Mouse (Mus musculus): ENCODE measurements at regions not wholly inside any gene's neighbourhood (a gene's known extent, or its start where the extent isn't known, plus 50 kb on each side); places are given as distances from the start of the nearest gene placed in this dataset.

- Histone ChIP-seq H3K27ac (no peak overlapping the region), H3K9me3 (no peaks in the 10 kb centered on the region), H3K36me3 (no peaks in the 10 kb centered on the region), H3K27me3 (peaks cover 7% of the 10 kb centered on the region; the same call in 1 of the 2 replicates), H3K4me3 (no peak overlapping the region), H3K9ac (no peak overlapping the region), H3K4me2 (replicated peaks) (no peak overlapping the region), H3K4me1 (0 out of 2 replicates have a peak, but pooled peaks cover 7% of the 10 kb centered on the region)
- 28% methylated on average over 6 of the region's 6 CpGs for WGBS
- no peak for ATAC-seq (ENCODE audit: insufficient number of reproducible peaks, insufficient read depth, low FRiP score, low TSS enrichment)
Measured at GRCm38 (mm10) chr13:44602658-44603057, 126.6 kb upstream of the Jarid2 start.

DNA sequence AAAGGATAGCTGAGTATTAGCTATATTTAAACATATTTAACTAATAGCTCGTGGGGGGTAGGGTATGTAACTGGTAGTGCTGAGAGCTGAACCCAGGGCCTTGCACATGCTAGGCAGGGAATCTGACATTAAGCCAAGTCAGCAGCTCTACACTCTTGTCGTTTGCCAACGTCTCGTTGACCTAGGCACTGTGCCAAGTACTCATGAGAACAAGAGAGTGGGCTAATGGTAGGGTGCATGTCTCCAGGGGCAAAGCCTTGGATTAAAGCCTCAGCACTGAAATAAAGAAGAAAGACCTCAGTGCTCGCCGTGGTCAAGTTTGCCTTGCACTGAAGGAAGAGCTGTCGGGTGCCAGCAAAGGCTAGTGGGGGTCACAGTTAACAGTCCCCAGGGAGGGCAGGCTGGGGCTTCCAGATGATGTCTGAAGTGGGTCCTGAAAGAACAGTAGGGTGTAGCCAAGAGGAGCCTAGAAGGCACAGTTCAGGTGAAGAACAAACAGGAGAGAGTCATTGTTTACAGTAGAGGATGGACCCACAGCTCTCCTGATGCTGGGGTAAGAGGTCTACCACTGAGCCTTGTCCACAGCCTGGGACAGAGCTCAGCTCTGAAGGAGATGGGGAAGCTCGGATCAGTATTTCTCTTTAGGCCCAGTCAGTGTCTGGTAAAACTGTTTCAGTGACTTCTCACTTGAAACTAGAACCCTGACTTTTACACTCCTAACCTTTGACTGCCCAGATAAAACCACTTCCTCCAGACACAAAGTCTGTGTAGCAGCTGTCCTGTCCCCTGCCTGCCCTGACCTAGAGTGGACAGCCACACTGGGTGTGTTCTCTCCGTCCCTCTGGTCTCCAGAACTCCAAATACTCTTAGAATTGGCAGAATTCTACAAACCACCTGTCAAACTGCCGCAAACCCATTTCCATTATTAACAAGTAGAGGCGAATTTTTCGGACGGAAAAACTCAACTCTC is 121.7 kb upstream of the Jarid2 start:
- 81% methylated on average over 13 of the region's 13 CpGs for WGBS

DNA sequence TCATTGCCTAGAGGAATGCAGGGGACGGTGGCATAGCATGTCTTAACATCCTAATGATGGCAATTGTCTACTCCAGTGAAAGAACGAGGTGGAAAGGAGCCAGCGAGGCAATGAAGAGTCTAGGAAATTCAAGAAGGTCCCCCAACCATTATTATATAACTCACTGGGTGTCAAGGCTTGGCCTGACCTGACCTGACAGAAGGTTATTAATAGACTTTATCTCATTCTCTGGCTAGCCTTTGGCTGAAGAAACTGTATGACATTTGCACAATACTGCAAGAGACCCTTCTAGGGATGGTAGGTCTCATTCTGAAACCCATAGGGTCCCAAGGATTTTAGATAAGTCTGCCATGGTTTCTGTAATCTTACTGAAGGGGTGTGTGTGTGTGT is 121.0 kb upstream of the Jarid2 start:
- Histone ChIP-seq H3K9me3 (no peaks in the 10 kb centered on the region), H3K4me1 (peaks cover 7% of the 10 kb centered on the region; the same call in 1 of the 2 replicates), H3K9ac (no peak overlapping the region), H3K27me3 (no peaks in the 10 kb centered on the region), H3K36me3 (no peaks in the 10 kb centered on the region), H3K27ac (no peak overlapping the region), H3K4me3 (no peak overlapping the region), H3K4me2 (replicated peaks) (no peak overlapping the region)
- WGBS = 87% methylated on average over 3 of the region's 3 CpGs
- ATAC-seq (ENCODE audit: insufficient number of reproducible peaks, insufficient read depth, low FRiP score, low TSS enrichment) = no peak

More for the DNA sequence above, 121.7 kb upstream of the Jarid2 start:
- Histone ChIP-seq H3K4me1 (peaks cover 9% of the 10 kb centered on the region; the same call in 1 of the 2 replicates), H3K9me3 (no peaks in the 10 kb centered on the region), H3K4me3 (no peak overlapping the region), H3K27me3 (no peaks in the 10 kb centered on the region), H3K36me3 (no peaks in the 10 kb centered on the region), H3K27ac (no peak overlapping the region), H3K9ac (no peak overlapping the region), H3K4me2 (replicated peaks) (no peak overlapping the region)
- ATAC-seq (ENCODE audit: insufficient number of reproducible peaks, insufficient read depth, low FRiP score, low TSS enrichment) = no peak

DNA sequence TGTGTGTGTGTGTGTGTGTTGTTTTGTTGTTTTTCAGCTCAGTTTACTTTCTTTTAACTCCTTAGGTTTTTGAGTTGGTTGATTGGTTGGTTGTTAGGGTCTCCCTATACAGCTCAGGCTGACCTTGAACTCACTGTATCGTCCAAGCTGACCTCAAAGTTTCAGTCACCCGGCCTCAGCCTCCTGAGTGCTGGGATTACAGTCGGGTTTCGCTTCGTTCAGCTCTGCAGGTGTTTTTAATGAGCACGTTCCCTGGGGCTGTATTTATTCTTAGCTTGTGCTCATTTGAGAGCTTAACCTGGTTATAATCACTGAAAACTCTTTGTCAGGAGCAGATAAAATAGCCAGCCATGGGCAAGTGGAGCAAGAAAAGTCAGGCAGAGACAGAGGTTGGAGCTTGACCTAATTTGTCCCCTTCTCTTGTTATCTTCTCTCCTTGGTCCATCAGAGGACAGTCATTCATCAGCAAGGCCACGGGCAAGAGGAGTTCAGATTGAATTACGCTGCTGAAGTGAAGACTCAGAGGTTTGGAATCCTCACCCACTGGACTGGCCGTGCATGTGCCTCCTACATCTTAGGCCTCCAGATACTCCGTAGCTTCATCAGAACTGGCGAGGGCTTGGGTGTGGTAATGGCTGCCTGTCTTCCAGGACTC is 120.5 kb upstream of the Jarid2 start:
- ATAC-seq (ENCODE audit: insufficient number of reproducible peaks, insufficient read depth, low FRiP score, low TSS enrichment) = no peak

DNA sequence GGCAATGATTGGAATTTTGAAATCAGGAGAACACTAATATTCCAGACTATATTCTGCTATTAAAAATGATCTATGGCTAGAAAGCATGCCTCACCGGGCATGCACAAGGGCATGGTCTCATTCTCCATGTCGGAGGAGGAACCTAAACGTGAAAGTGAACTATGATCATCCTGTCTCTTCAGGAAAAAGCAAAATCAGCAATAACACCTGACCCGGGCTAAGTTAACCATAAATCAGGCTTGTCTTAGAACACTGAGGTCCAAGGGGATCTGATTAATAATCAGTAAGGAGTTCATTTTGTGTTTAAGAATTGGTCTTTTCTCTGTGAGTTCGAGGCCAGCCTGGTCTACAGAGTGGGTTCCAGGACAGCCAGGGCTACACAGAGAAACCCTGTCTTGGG is 119.7 kb upstream of the Jarid2 start:
- 93% methylated on average over 5 of the region's 5 CpGs for WGBS
- no peak for ATAC-seq (ENCODE audit: insufficient number of reproducible peaks, insufficient read depth, low FRiP score, low TSS enrichment)

More for the DNA sequence above, 120.5 kb upstream of the Jarid2 start:
- Histone ChIP-seq H3K4me3 (no peak overlapping the region), H3K36me3 (no peaks in the 10 kb centered on the region), H3K4me1 (peaks cover 7% of the 10 kb centered on the region; the same call in 1 of the 2 replicates), H3K4me2 (replicated peaks) (no peak overlapping the region), H3K9ac (no peak overlapping the region), H3K9me3 (no peaks in the 10 kb centered on the region), H3K27me3 (no peaks in the 10 kb centered on the region), H3K27ac (no peak overlapping the region)
- 28% methylated on average over 11 of the region's 11 CpGs for WGBS

GRCm38 (mm10) chr13:44615696-44616095 is 113.6 kb upstream of the Jarid2 start:
- no peaks in the 10 kb centered on the region for H3K36me3 ChIP-seq
- no peak overlapping the region for H3K9ac ChIP-seq
- WGBS = 41% methylated on average over 8 of the region's 8 CpGs
- H3K4me2 ChIP-seq (replicated peaks) = no peak overlapping the region
- H3K27me3 ChIP-seq = no peaks in the 10 kb centered on the region
- ATAC-seq (ENCODE audit: insufficient number of reproducible peaks, insufficient read depth, low FRiP score, low TSS enrichment) = no peak
- no peaks in the 10 kb centered on the region for H3K9me3 ChIP-seq
- no peak overlapping the region for H3K4me3 ChIP-seq
- H3K27ac ChIP-seq = no peak overlapping the region
- H3K4me1 ChIP-seq = peaks cover 3% of the 10 kb centered on the region; the same call in 1 of the 2 replicates

More for the DNA sequence above, 119.7 kb upstream of the Jarid2 start:
- H3K4me2 ChIP-seq (replicated peaks) = no peak overlapping the region
- H3K9me3 ChIP-seq = no peaks in the 10 kb centered on the region
- H3K4me3 ChIP-seq = no peak overlapping the region
- H3K27ac ChIP-seq = no peak overlapping the region
- H3K27me3 ChIP-seq = no peaks in the 10 kb centered on the region
- H3K4me1 ChIP-seq = peaks cover 7% of the 10 kb centered on the region; the same call in 1 of the 2 replicates
- H3K36me3 ChIP-seq = no peaks in the 10 kb centered on the region
- no peak overlapping the region for H3K9ac ChIP-seq

DNA sequence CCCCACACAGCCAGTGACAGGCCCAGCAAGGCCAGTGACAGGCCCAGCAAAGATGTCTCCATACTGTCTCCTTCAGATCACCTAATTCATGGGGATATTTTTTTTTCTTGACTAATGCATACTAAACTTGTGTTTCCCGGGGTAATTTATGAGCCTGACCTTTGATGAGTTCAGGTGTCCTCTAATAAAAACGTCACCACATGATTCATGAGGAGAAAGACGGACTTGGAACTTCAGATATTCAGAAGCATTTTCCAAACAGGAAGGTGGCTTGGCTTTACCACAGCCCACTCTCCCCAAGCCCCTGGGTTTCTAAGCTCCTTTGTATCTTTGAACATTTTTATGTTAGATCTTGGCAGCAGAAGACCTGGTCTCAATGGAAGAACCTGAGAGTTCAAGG is 110.9 kb upstream of the Jarid2 start:
- Histone ChIP-seq H3K4me1 (peaks cover 10% of the 10 kb centered on the region), H3K9ac (no peak overlapping the region), H3K4me3 (no peak overlapping the region), H3K9me3 (no peaks in the 10 kb centered on the region), H3K36me3 (no peaks in the 10 kb centered on the region), H3K27ac (no peak overlapping the region), H3K4me2 (replicated peaks) (no peak overlapping the region), H3K27me3 (no peaks in the 10 kb centered on the region)
- no peak for ATAC-seq (ENCODE audit: insufficient number of reproducible peaks, insufficient read depth, low FRiP score, low TSS enrichment)
- 74% methylated on average over 3 of the region's 3 CpGs for WGBS

DNA sequence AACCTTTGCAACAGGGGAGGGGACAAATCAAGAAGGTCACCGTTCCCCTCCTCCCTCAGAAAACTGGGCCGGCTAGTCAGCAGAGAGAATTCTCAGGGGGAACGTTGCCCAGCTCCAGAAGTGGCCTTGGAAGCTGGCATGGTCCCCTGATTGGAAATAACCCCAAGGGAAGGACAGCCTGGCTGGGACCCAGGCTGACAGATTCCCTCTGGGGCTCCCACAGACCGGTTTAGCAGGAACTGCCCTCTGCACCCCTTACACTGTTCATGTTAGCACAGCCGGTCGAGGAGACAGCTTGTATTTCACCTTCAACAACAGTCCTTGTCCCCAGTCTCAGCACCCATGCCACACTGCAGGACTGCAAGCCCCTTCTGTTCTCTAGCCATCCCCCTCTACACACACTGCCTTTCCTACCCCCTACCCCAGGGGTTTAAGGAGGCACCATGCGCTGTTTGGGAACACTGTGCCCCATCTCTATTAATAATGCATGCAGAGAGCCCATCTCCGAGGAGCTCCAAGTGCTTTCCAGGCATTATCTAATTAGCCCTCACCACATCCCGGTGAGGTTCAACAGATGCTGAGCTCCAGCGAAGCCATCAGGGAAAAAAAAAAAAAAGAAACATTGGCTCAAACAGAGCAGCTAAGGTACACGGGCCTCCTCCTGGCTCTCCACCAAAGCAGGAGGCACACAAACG is 106.5 kb upstream of the Jarid2 start:
- ATAC-seq (ENCODE audit: insufficient number of reproducible peaks, insufficient read depth, low FRiP score, low TSS enrichment) = no peak
- Histone ChIP-seq H3K27me3 (no peaks in the 10 kb centered on the region), H3K9me3 (no peaks in the 10 kb centered on the region), H3K4me2 (replicated peaks) (no peak overlapping the region), H3K9ac (no peak overlapping the region), H3K4me3 (no peak overlapping the region), H3K27ac (no peak overlapping the region), H3K4me1 (peaks cover 13% of the 10 kb centered on the region), H3K36me3 (no peaks in the 10 kb centered on the region)
- WGBS = 28% methylated on average over 12 of the region's 12 CpGs

DNA sequence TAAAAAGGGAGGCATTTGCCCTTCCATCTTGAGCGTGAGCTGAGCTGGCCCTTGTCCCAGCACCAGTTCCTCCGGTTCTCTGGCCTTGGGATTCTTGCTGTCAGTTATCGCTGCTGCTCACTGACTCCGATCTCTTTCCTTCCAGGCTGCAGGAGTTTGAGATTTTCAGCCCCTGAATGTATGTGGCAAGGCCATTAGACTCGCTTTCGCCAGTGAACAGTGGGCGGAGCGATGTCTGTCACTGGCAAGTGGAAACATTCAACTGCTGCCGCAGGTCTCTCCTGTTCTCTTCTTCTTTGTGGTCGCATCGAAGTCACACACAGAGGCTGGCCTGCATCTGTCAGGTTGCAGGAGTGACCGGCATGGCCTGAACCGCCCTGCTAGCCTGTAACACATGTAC is 104.6 kb upstream of the Jarid2 start:
- no peak for ATAC-seq (ENCODE audit: insufficient number of reproducible peaks, insufficient read depth, low FRiP score, low TSS enrichment)
- Histone ChIP-seq H3K27me3 (no peaks in the 10 kb centered on the region), H3K36me3 (no peaks in the 10 kb centered on the region), H3K4me1 (peaks cover 13% of the 10 kb centered on the region), H3K27ac (no peak overlapping the region), H3K4me3 (no peak overlapping the region), H3K4me2 (replicated peaks) (no peak overlapping the region), H3K9me3 (no peaks in the 10 kb centered on the region), H3K9ac (no peak overlapping the region)
- WGBS = 58% methylated on average over 13 of the region's 13 CpGs

DNA sequence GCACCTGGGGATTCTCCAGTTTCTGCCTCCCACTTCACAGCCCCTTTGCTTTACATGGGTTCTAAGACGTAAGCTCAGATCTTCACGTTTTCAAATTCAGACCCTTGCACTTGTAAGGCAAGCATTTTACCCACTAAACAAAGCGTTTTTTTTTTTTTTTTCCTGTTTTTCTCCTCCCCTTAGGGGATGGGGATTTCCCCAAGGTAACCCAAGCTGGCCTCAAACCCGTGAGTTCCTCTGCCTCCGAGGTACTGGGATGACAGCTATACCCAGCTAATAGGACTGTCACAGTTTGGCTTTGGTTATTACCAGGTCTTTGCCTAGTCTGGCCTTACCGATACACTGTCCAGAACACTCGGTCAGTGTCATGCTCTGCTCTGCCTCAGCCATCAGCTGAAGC is 103.5 kb upstream of the Jarid2 start:
- Histone ChIP-seq H3K9ac (no peak overlapping the region), H3K27ac (no peak overlapping the region), H3K4me2 (replicated peaks) (no peak overlapping the region), H3K36me3 (no peaks in the 10 kb centered on the region), H3K4me3 (no peak overlapping the region), H3K9me3 (no peaks in the 10 kb centered on the region), H3K4me1 (peaks cover 14% of the 10 kb centered on the region), H3K27me3 (no peaks in the 10 kb centered on the region)
- 57% methylated on average over 7 of the region's 7 CpGs for WGBS
- no peak for ATAC-seq (ENCODE audit: insufficient number of reproducible peaks, insufficient read depth, low FRiP score, low TSS enrichment)

DNA sequence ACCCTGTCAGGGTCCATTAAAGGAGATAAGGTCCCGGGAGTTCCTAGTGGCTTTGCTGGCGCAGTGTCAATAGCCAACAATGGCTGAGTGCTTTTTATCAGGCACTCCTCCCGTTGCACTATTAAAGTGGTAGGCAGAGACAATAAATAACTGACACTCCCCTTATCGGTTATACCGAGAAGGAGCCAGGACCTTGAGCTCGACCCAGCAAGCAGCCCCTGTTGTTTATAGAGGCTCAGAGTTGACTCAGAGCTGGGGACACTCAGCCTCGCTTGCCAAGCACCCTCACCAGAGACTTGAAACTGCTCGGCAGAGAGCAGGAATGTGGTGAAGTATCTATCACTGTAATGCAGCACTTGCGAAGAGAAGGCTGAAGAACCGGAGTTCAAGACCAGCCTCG is 102.5 kb upstream of the Jarid2 start:
- Histone ChIP-seq H3K9me3 (no peaks in the 10 kb centered on the region), H3K4me1 (peaks cover 14% of the 10 kb centered on the region), H3K9ac (no peak overlapping the region), H3K36me3 (no peaks in the 10 kb centered on the region), H3K27ac (no peak overlapping the region), H3K4me2 (replicated peaks) (no peak overlapping the region), H3K4me3 (no peak overlapping the region), H3K27me3 (no peaks in the 10 kb centered on the region)
- 69% methylated on average over 11 of the region's 11 CpGs for WGBS
- ATAC-seq (ENCODE audit: insufficient number of reproducible peaks, insufficient read depth, low FRiP score, low TSS enrichment) = no peak

Data from embryonic facial prominence, embryonic 12.5 days (tissue).